Mouse (Mus musculus) ES-Bruce4 (cell line): ENCODE results near the gene Fbxo11. TPM values are rescaled to one million over a fixed set of nuclear protein-coding genes. Genes with fewer than 3 reads are reported as not detected.

Experiments used
- H3K27ac ChIP-seq: 2 replicates; pipeline ENCODE4 v1.5.1; 2012; ENCODE audit warnings: low read length, inconsistent platforms; ENCODE audit not compliant: insufficient read depth
- H3K27me3 ChIP-seq: 2 replicates; pipeline ENCODE4 v1.6.1; 2012; ENCODE audit warnings: mild to moderate bottlenecking, low read length, inconsistent platforms; ENCODE audit not compliant: control insufficient read depth, poor library complexity, insufficient read depth, severe bottlenecking
- H3K36me3 ChIP-seq: 2 replicates; pipeline ENCODE4 v1.6.1; 2012; ENCODE audit warnings: inconsistent platforms, mild to moderate bottlenecking, low read length, moderate library complexity; ENCODE audit not compliant: control insufficient read depth, poor library complexity, insufficient read depth, severe bottlenecking
- H3K4me1 ChIP-seq: one replicate; pipeline ENCODE4 v1.8.1; 2011; ENCODE audit warnings: low read length; ENCODE audit not compliant: control insufficient read depth, insufficient read depth
- H3K4me3 ChIP-seq: 2 replicates; pipeline ENCODE4 v1.5.1; 2011; ENCODE audit warnings: low read depth, mild to moderate bottlenecking, low read length
- H3K9ac ChIP-seq: 2 replicates; pipeline ENCODE4 v1.6.1; 2012; ENCODE audit warnings: low read depth, mild to moderate bottlenecking, inconsistent platforms; ENCODE audit not compliant: poor library complexity, severe bottlenecking
- H3K9me3 ChIP-seq: replicated peaks from 2 replicates; pipeline ENCODE4 v1.6.1; 2012; ENCODE audit warnings: mild to moderate bottlenecking, low read length, inconsistent platforms; ENCODE audit not compliant: control insufficient read depth, poor library complexity, insufficient read depth, severe bottlenecking
- CTCF ChIP-seq: IDR thresholded peaks from one replicate; pipeline ENCODE4 v1.8.1; 2011; ENCODE audit warnings: low read depth, low read length
- EP300 ChIP-seq: IDR thresholded peaks from 2 replicates; pipeline ENCODE4 v1.6.1; 2011; ENCODE audit warnings: low read depth, low read length; ENCODE audit not compliant: insufficient read depth
- POLR2A ChIP-seq: IDR thresholded peaks from one replicate; pipeline ENCODE4 v1.8.1; 2011; ENCODE audit warnings: low read length; ENCODE audit not compliant: insufficient read depth
- polyA plus RNA-seq: library from polyadenylated mRNA; stranded (reverse); fragments of >200 nt; gene quantifications from 2 replicates; pipeline ENCODE4 v1.2.4, GENCODE M21; 2011; ENCODE audit warnings: low read depth; ENCODE audit not compliant: missing spikeins, insufficient read depth, insufficient read length

Gene Fbxo11
- 64.4 and 69.7 TPM in 2 replicates for polyA plus RNA-seq

GRCm38 (mm10) chr17:88065031-88065800 lies at the start of gene Fbxo11:
Gene Fbxo11, minus strand, starts transcription at chr17:88065291.
- Histone ChIP-seq H3K27ac (peak within 1 kb of the TSS; percentile 68), H3K9ac (peak within 1 kb of the TSS; percentile 100), H3K4me3 (peak within 1 kb of the TSS; percentile 83), H3K9me3 (no peaks in the 10 kb centered on the region), H3K36me3 (no peaks in the 10 kb centered on the region), H3K4me1 (no peaks in the 10 kb centered on the region), H3K27me3 (no peaks in the 10 kb centered on the region)
- TF ChIP-seq EP300, result no peak
- no peak for TF ChIP-seq POLR2A
- no peak for TF ChIP-seq CTCF

DNA sequence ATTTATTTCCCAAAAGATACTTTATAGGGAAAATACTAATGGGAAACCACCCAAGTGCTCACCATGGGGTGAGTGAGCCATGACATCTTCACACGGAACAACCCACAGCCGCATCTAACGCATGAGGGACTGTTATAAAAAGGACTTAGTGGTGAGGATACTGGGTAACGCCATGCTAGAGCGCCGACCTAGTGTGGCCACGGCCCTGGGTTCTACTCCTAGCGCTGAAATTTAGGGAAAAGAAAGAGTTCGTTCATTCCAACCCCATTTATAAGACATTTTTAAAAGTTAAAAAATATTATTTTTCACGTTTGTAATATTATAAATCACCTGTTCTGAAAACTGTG lies 48.8 kb upstream of the Fbxo11 start:
- H3K36me3 ChIP-seq, result no peaks in the 10 kb centered on the region
- no peak for TF ChIP-seq EP300
- no peak for TF ChIP-seq POLR2A
- H3K9me3 ChIP-seq, result no peaks in the 10 kb centered on the region
- no peaks in the 10 kb centered on the region for H3K27me3 ChIP-seq
- no peak overlapping the region for H3K9ac ChIP-seq
- H3K27ac ChIP-seq, result no peak overlapping the region
- no peak overlapping the region for H3K4me3 ChIP-seq
- no peaks in the 10 kb centered on the region for H3K4me1 ChIP-seq

- Histone ChIP-seq H3K27me3 (no peaks in the 10 kb centered on the region), H3K4me3 (no peak overlapping the region), H3K9me3 (no peaks in the 10 kb centered on the region), H3K27ac (no peak overlapping the region), H3K36me3 (no peaks in the 10 kb centered on the region), H3K9ac (no peak overlapping the region), H3K4me1 (no peaks in the 10 kb centered on the region)
- no peak for TF ChIP-seq CTCF
- TF ChIP-seq POLR2A, result no peak
- no peak for TF ChIP-seq EP300
These were observed 48.2 kb upstream of the Fbxo11 start for GRCm38 (mm10) chr17:88113015-88113882.

- H3K9ac ChIP-seq, result no peak overlapping the region
- H3K36me3 ChIP-seq, result no peaks in the 10 kb centered on the region
- no peaks in the 10 kb centered on the region for H3K4me1 ChIP-seq
- no peak overlapping the region for H3K4me3 ChIP-seq
- TF ChIP-seq EP300, result no peak
- no peak for TF ChIP-seq CTCF
- no peak for TF ChIP-seq POLR2A
- no peaks in the 10 kb centered on the region for H3K9me3 ChIP-seq
- H3K27ac ChIP-seq, result no peak overlapping the region
- H3K27me3 ChIP-seq, result no peaks in the 10 kb centered on the region
These were observed 47.0 kb upstream of the Fbxo11 start for GRCm38 (mm10) chr17:88111865-88112645.

DNA sequence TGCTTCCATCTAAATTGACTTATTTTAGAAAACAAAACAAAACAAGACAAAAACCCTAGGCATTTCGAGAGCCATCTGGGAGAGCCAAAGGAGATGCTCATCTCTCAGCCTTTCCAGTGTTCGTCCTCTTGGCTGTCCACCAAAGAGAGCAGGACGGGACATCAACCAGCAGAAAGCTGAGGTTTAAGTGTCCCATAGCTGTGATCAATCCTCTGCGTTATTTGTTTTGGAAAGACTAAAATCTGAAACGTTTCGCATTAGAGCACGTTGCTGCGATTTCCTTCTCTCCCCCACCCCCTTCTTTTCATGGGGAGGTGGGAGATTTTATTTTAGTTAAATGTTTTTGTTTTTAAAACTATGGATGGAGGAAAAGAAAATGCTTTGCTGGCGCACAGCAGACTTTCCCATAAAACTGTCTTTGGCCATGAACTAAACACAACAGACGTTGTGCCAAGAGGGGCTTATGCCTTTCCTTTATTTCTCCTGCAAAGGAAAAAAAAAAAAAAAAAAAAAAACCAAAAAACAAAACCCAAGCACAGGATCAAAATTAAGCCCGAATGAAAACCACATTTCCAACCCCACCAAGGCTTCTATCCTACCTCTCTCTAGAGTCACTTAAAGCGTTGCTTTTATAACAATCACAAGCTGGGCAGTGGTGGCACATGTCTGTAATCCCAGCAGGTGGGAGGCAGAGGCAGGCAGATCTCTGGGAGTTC lies 46.1 kb upstream of the Fbxo11 start:
- Histone ChIP-seq H3K4me1 (no peaks in the 10 kb centered on the region), H3K36me3 (no peaks in the 10 kb centered on the region), H3K4me3 (no peak overlapping the region), H3K27ac (no peak overlapping the region), H3K27me3 (no peaks in the 10 kb centered on the region), H3K9ac (no peak overlapping the region), H3K9me3 (no peaks in the 10 kb centered on the region)
- TF ChIP-seq POLR2A, result no peak
- no peak for TF ChIP-seq EP300
- no peak for TF ChIP-seq CTCF
